Mouse (Mus musculus): ENCODE results near the gene Cyp2d12.

GRCm38 (mm10) chr15:82579071-82579470, 24.2 kb downstream of the Cyp2d12 start:
- TF ChIP-seq CTCF (IDR thresholded peaks at IDR 0.05; ENCODE audit: low read depth) (no peak), EP300 (optimal IDR thresholded peaks at IDR 0.05) (no peak)
